Mouse (Mus musculus): Measurements from ENCODE around the gene Pcp2.

DNA sequence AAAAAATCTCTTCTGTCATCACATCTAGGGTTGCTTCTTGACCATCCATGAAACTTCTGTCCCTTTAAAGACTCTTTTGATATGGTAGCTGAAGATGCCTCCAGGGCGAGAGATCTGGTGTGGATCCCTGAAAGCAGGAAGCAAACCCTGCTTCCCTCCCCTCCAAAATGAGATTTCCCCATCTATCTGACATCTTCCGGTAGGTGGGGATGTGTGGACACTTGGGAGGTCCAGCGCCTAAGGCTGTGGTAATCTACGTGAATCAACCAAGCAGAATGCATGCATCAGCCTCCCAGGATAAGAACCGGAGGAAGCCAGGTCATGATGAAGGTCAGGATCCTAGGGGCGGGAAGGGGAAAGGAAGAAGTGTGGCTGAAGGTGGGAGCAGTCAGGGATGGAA is 40.2 kb upstream of the Pcp2 start, which contains the start of gene Mcemp1:
- no peak for TF ChIP-seq MAFK (IDR thresholded peaks at IDR 0.05; ENCODE audit: insufficient read depth, low read depth, low read length)
- no peak for TF ChIP-seq ZC3H11A (IDR thresholded peaks at IDR 0.05; ENCODE audit: borderline replicate concordance, low read depth, low read length)
- TF ChIP-seq CHD2 (IDR thresholded peaks at IDR 0.05; ENCODE audit: low read depth, low read length), result no peak
- no peak for TF ChIP-seq HCFC1 (IDR thresholded peaks at IDR 0.05; ENCODE audit: borderline replicate concordance, insufficient read depth, low read length)
- TF ChIP-seq ZNF384 (IDR thresholded peaks at IDR 0.05; ENCODE audit: low read depth, low read length), result no peak
